Mouse (Mus musculus): ENCODE data around the gene Elmo1. TPM values are rescaled to one million over a fixed set of nuclear protein-coding genes. Genes with fewer than 3 reads are reported as not detected.

Elmo1 gene
- polyA plus RNA-seq, 1 experiment = 52.5 TPM

- H3K4me3 ChIP-seq (ENCODE audit: control insufficient read depth, insufficient read depth, low read length) = no peak overlapping the region
- no peaks in the 10 kb centered on the region for H3K4me1 ChIP-seq (replicated peaks; ENCODE audit: control insufficient read depth, insufficient read depth, low read length)
- DNase-seq = no peak
- H3K36me3 ChIP-seq (ENCODE audit: control insufficient read depth, insufficient read depth, low read length) = peaks cover 8% of the 10 kb centered on the region
- no peak overlapping the region for H3K27ac ChIP-seq (ENCODE audit: control insufficient read depth, insufficient read depth, low read length)
- WGBS = 100% methylated on average over 1 of the region's 1 CpGs
- H3K27me3 ChIP-seq (ENCODE audit: control insufficient read depth, insufficient read depth, low read length) = no peaks in the 10 kb centered on the region
- no peak for TF ChIP-seq CTCF (IDR thresholded peaks at IDR 0.05; ENCODE audit: borderline replicate concordance, control insufficient read depth, extremely low read depth, insufficient read depth, low read length, poor library complexity)
- TF ChIP-seq POLR2A (IDR thresholded peaks at IDR 0.05; ENCODE audit: control insufficient read depth, extremely low read depth, insufficient read depth, low read length, poor library complexity) = no peak
Observed at GRCm38 (mm10) chr13:20454357-20454756, 364.0 kb downstream of the Elmo1 start.

- H3K4me1 ChIP-seq (replicated peaks; ENCODE audit: control insufficient read depth, insufficient read depth, low read length) = no peaks in the 10 kb centered on the region
- DNase-seq = no peak
- no peaks in the 10 kb centered on the region for H3K27me3 ChIP-seq (ENCODE audit: control insufficient read depth, insufficient read depth, low read length)
- no peak overlapping the region for H3K27ac ChIP-seq (ENCODE audit: control insufficient read depth, insufficient read depth, low read length)
- no peaks in the 10 kb centered on the region for H3K36me3 ChIP-seq (ENCODE audit: control insufficient read depth, insufficient read depth, low read length)
- no peak for TF ChIP-seq CTCF (IDR thresholded peaks at IDR 0.05; ENCODE audit: borderline replicate concordance, control insufficient read depth, extremely low read depth, insufficient read depth, low read length, poor library complexity)
- TF ChIP-seq POLR2A (IDR thresholded peaks at IDR 0.05; ENCODE audit: control insufficient read depth, extremely low read depth, insufficient read depth, low read length, poor library complexity) = no peak
- H3K4me3 ChIP-seq (ENCODE audit: control insufficient read depth, insufficient read depth, low read length) = no peak overlapping the region
- WGBS = 98% methylated on average over 6 of the region's 6 CpGs
Observed at GRCm38 (mm10) chr13:20460096-20460495, 369.7 kb downstream of the Elmo1 start.

- Histone ChIP-seq H3K27me3 (ENCODE audit: control insufficient read depth, insufficient read depth, low read length) (no peaks in the 10 kb centered on the region), H3K27ac (ENCODE audit: control insufficient read depth, insufficient read depth, low read length) (no peak overlapping the region), H3K4me3 (ENCODE audit: control insufficient read depth, insufficient read depth, low read length) (no peak overlapping the region), H3K36me3 (ENCODE audit: control insufficient read depth, insufficient read depth, low read length) (no peaks in the 10 kb centered on the region), H3K4me1 (replicated peaks; ENCODE audit: control insufficient read depth, insufficient read depth, low read length) (no peaks in the 10 kb centered on the region)
- TF ChIP-seq CTCF (IDR thresholded peaks at IDR 0.05; ENCODE audit: borderline replicate concordance, control insufficient read depth, extremely low read depth, insufficient read depth, low read length, poor library complexity) = no peak
- no peak for TF ChIP-seq POLR2A (IDR thresholded peaks at IDR 0.05; ENCODE audit: control insufficient read depth, extremely low read depth, insufficient read depth, low read length, poor library complexity)
- no peak for DNase-seq
- WGBS = over 99% methylated on average over 3 of the region's 3 CpGs
Observed at GRCm38 (mm10) chr13:20461616-20462015, 371.2 kb downstream of the Elmo1 start.

- Histone ChIP-seq H3K4me3 (ENCODE audit: control insufficient read depth, insufficient read depth, low read length) (no peak overlapping the region), H3K4me1 (replicated peaks; ENCODE audit: control insufficient read depth, insufficient read depth, low read length) (no peaks in the 10 kb centered on the region), H3K27ac (ENCODE audit: control insufficient read depth, insufficient read depth, low read length) (no peak overlapping the region), H3K36me3 (ENCODE audit: control insufficient read depth, insufficient read depth, low read length) (no peaks in the 10 kb centered on the region), H3K27me3 (ENCODE audit: control insufficient read depth, insufficient read depth, low read length) (no peaks in the 10 kb centered on the region)
- no peak for DNase-seq
- TF ChIP-seq CTCF (IDR thresholded peaks at IDR 0.05; ENCODE audit: borderline replicate concordance, control insufficient read depth, extremely low read depth, insufficient read depth, low read length, poor library complexity) (no peak), POLR2A (IDR thresholded peaks at IDR 0.05; ENCODE audit: control insufficient read depth, extremely low read depth, insufficient read depth, low read length, poor library complexity) (no peak)
Observed at GRCm38 (mm10) chr13:20464161-20464560, 373.8 kb downstream of the Elmo1 start.

GRCm38 (mm10) chr13:20467381-20467780 is 377.0 kb downstream of the Elmo1 start:
- H3K27me3 ChIP-seq (ENCODE audit: control insufficient read depth, insufficient read depth, low read length) = no peaks in the 10 kb centered on the region
- no peak overlapping the region for H3K4me3 ChIP-seq (ENCODE audit: control insufficient read depth, insufficient read depth, low read length)
- no peaks in the 10 kb centered on the region for H3K36me3 ChIP-seq (ENCODE audit: control insufficient read depth, insufficient read depth, low read length)
- DNase-seq = no peak
- H3K27ac ChIP-seq (ENCODE audit: control insufficient read depth, insufficient read depth, low read length) = no peak overlapping the region
- no peak for TF ChIP-seq POLR2A (IDR thresholded peaks at IDR 0.05; ENCODE audit: control insufficient read depth, extremely low read depth, insufficient read depth, low read length, poor library complexity)
- TF ChIP-seq CTCF (IDR thresholded peaks at IDR 0.05; ENCODE audit: borderline replicate concordance, control insufficient read depth, extremely low read depth, insufficient read depth, low read length, poor library complexity) = no peak
- 100% methylated on average over 1 of the region's 1 CpGs for WGBS
- no peaks in the 10 kb centered on the region for H3K4me1 ChIP-seq (replicated peaks; ENCODE audit: control insufficient read depth, insufficient read depth, low read length)

GRCm38 (mm10) chr13:20471732-20472131 is 381.3 kb downstream of the Elmo1 start:
- DNase-seq = peak; percentile 63
- no peak for TF ChIP-seq POLR2A (IDR thresholded peaks at IDR 0.05; ENCODE audit: control insufficient read depth, extremely low read depth, insufficient read depth, low read length, poor library complexity)
- TF ChIP-seq CTCF (IDR thresholded peaks at IDR 0.05; ENCODE audit: borderline replicate concordance, control insufficient read depth, extremely low read depth, insufficient read depth, low read length, poor library complexity) = peak; percentile 66; the same call in 1 of the 2 replicates
- Histone ChIP-seq H3K27ac (ENCODE audit: control insufficient read depth, insufficient read depth, low read length) (no peak overlapping the region), H3K4me3 (ENCODE audit: control insufficient read depth, insufficient read depth, low read length) (no peak overlapping the region), H3K36me3 (ENCODE audit: control insufficient read depth, insufficient read depth, low read length) (no peaks in the 10 kb centered on the region), H3K4me1 (replicated peaks; ENCODE audit: control insufficient read depth, insufficient read depth, low read length) (no peaks in the 10 kb centered on the region), H3K27me3 (ENCODE audit: control insufficient read depth, insufficient read depth, low read length) (no peaks in the 10 kb centered on the region)
- 65% methylated on average over 6 of the region's 6 CpGs for WGBS

- H3K27me3 ChIP-seq (ENCODE audit: control insufficient read depth, insufficient read depth, low read length) = no peaks in the 10 kb centered on the region
- H3K36me3 ChIP-seq (ENCODE audit: control insufficient read depth, insufficient read depth, low read length) = no peaks in the 10 kb centered on the region
- H3K4me3 ChIP-seq (ENCODE audit: control insufficient read depth, insufficient read depth, low read length) = no peak overlapping the region
- whole genome bisulfite sequencing = 91% methylated on average over 10 of the region's 10 CpGs
- no peak for DNase-seq
- H3K4me1 ChIP-seq (replicated peaks; ENCODE audit: control insufficient read depth, insufficient read depth, low read length) = no peaks in the 10 kb centered on the region
- no peak overlapping the region for H3K27ac ChIP-seq (ENCODE audit: control insufficient read depth, insufficient read depth, low read length)
- TF ChIP-seq POLR2A (IDR thresholded peaks at IDR 0.05; ENCODE audit: control insufficient read depth, extremely low read depth, insufficient read depth, low read length, poor library complexity) (no peak), CTCF (IDR thresholded peaks at IDR 0.05; ENCODE audit: borderline replicate concordance, control insufficient read depth, extremely low read depth, insufficient read depth, low read length, poor library complexity) (no peak)
Observed at GRCm38 (mm10) chr13:20472301-20472831, 382.0 kb downstream of the Elmo1 start.

Measured in thymus, adult 2 months (tissue).